Mouse (Mus musculus): Measurements from ENCODE around the gene Arhgef25.

- TF ChIP-seq CTCF (IDR thresholded peaks at IDR 0.05; ENCODE audit: borderline replicate concordance, control insufficient read depth, extremely low read depth, insufficient read depth, low read length, poor library complexity) (no peak), POLR2A (IDR thresholded peaks at IDR 0.05; ENCODE audit: control insufficient read depth, extremely low read depth, insufficient read depth, low read length, poor library complexity) (no peak)
Measured at GRCm38 (mm10) chr10:127160081-127160480, 29.8 kb downstream of the Arhgef25 start.

Data from thymus, adult 2 months (tissue).